Mouse (Mus musculus) heart, postnatal 14 days (tissue): ENCODE data around the gene Kdm1b. TPM values are rescaled to one million over a fixed set of nuclear protein-coding genes. Genes with fewer than 3 reads are reported as not detected.
A peak's percentile ranks its signal among the peaks of the same experiment; 100 is the strongest.

Experiments
- DNase-seq, 2 experiments: peaks; one replicate each; pipeline ENCODE4 v3.0.0; 2021 to 2022
- intact Hi-C: fragments of 180-260 bp; cut with DNase I; formaldehyde crosslinking; loops from one replicate; pipeline ENCODE4 v1.15.1; 2025
- total RNA-seq, 2 experiments: library from RNA; stranded (reverse); gene quantifications; 2 replicates each; pipeline ENCODE4 v1.2.3; 2021

The Kdm1b gene
- total RNA-seq, 2 experiments from 2014 or later, result 7.6 to 8.5 TPM

DNA sequence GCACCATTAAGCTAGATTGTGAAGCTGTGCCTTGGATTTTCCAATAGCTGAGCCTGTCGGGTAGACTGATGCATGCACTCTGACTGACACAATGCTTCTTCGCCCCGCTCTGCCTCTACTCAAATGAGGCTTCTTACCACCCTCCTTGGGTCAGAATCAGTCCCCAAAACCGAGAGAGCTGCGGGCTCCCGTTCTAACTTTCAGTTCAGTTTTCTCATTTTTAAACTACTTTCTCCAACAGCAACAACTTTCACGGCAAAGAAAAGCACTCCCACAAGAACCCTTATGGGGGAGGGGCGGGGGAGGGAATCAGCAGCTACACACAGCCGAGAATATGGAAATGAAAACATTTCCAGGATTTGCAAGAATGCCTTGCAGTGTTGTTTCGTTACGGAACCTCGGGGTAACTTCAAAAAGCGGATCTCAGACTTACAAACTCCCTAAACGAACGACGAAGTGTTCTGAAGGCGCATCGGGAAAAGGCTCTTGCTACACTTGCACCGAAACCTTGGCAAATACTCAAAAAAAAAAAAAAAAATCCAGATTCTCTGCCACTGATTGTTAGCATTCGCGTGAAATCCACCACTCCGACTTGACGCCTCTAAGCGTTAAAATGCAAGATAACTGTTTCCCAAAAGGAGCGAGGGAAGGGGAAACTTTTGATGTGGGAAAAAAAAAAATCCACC lies 61.7 kb downstream of the Kdm1b start:
- DNase-seq, result peak; percentile 9 to 27
- intact Hi-C loops, result no loop called here

DNA sequence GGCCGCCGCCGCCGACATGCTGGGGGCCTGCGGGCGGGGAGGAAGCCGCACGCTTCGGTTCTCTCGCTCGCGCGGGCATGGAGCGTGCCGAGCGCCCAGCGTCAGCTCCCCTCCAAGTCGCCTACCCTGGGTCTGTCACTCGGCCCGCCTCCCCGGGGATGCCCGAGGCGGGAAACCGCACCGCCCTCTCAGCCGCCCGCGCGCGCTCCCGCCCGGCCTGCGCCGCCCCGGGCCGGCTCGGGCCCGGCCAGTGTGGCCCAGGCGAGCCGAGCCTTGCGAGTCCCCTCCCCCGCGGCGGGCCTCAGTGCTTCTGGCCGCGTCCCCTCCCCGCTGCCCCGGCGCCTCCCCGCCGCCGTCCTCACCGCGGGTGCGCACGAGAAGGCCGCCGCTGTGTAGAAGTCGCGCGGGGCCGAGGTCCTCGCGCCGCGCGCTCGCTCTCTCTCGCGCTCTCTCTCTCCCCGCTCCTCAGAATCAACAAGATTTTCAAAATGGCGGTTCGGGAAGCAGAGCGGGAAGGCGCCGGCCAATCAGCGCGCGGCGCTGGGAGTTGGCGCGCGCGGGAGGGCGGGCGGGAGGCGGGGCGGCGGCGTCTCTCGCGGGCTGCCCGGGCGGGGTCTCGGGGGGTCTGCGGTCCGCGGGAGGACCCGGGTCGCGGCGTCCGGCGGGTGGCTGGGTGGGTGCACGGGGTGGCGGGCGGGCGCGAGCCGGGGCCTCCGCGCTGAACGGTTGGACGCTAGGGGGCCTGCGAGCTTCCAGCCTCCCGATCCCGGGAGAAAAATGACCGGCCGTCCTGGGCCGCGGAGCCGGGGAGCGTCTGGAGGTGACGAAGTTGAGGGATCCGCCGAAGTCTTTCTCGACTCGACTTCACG lies 62.6 kb downstream of the Kdm1b start, which contains the start of gene Dek:
Gene Dek, minus strand, starts transcription at position 491 of the 869 bp plus-strand sequence.
- intact Hi-C loops, result no loop called here

DNA sequence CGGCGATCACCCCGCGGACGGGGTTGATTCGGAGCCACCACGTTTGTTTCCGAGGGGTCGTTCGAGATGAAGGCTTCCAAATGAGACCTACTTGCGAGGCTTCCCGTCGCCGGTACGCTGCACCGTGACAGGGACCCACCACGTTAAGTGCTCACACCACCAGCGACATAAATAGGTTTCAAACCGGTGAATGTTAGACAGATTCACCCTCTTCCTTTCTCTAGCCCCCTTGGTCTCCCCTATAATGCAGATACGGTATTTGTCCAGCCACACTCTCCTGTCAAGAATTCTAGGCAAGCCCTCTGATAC lies 63.2 kb downstream of the Kdm1b start:
- intact Hi-C loops, result no loop called here
- DNase-seq, result no peak

More for the DNA sequence above, 62.6 kb downstream of the Kdm1b start, which contains the start of gene Dek:
- DNase-seq, result peak; percentile 85 to 88

DNA sequence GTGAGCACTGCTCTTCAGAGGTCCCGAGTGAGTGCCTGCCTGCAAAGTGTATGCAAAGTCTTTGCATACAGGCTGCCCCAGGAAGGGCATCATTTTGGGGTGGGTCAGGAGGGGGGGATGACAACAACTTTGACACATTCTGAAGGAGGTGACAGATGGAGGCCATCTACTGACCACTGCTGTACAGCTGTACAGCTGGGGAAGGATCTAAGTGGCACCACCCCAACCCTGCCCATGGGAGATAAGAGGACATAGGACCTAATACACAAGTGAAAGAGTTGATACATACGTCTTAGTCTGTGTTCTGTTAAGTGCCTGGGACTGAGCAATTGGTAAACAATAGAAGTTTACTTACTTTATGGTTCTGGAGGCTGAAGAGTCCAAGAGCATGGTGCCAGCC lies 65.9 kb downstream of the Kdm1b start:
- intact Hi-C loops, result no loop called here
- DNase-seq, result no peak

DNA sequence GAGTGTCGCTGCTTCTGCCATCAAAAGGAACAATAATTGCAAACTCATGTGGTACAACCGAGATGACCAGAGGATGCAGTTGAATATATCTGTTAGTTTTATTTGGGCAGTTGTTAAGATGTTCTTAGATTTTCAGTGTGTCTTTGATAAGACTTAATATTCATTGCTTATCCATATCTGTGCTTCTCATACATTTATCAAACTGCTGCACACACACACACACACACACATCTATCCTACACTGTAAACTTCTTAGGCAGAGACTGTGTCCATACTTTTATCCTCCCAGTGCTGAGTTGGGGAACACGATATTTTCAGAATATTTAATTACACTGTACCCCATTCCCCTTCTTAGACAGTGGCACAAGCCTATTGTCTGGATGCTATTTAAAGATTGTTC lies 67.9 kb downstream of the Kdm1b start:
- intact Hi-C loops, result no loop called here

DNA sequence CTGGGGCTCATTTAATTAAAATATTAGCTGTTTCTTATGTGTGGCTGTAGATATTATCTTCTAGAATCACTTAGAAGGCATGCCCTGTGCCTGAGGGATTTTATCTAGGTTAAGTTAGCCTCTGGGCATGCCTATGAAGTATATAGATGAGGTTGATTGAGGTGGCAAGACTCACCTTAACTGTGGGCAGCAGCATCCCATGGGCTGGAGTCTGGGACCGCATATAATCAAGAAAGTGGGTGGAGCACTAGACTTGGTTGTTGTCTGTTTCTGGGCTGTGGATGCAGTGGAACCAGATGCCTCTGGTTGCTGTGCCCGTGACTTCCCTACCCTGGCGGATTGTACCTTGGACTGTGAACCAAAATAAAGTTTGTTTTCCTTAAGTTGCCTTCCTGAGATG lies 68.8 kb downstream of the Kdm1b start:
- intact Hi-C loops, result no loop called here
- no peak for DNase-seq

More for the DNA sequence above, 67.9 kb downstream of the Kdm1b start:
- DNase-seq, result no peak

DNA sequence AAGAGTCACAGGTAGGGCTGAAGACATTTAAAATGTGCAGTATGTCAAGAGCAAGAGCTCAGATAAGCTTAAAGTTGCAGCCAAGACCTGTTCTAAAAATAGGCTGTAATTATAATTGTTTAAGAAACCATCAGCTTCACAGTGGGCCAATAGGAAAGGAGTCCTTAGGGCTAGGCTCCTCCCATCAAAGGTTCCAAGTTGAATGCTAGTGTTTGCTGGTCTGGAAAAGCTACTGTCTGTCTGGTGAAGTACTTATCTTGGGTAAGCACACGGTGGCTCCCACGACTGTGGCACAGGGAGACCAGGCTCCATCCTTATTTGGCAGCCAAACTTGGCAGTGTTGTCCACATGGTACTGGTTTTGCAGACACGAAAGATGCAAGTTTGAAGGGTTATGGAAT lies 69.6 kb downstream of the Kdm1b start:
- no peak for DNase-seq
- intact Hi-C loops, result no loop called here

DNA sequence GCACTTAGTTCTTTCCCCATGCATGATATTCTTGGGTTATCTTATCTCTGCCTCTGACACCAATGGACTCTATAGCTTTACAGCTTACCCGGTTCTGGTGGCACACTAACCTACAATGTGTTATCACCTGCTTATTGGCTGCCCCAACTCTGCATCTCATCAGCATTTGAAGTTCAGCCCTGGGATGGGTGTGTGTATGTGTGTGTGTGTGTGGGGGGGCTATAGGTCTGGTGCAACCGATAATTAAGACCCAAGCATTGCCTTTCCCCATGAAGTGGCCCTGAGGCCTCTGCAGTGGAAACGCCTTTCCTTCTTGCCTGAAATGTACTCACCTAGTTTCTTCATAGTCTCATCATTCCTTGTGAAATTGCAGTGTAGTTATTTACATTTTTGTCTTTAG lies 72.7 kb downstream of the Kdm1b start:
- intact Hi-C loops, result no loop called here
- DNase-seq, result no peak

DNA sequence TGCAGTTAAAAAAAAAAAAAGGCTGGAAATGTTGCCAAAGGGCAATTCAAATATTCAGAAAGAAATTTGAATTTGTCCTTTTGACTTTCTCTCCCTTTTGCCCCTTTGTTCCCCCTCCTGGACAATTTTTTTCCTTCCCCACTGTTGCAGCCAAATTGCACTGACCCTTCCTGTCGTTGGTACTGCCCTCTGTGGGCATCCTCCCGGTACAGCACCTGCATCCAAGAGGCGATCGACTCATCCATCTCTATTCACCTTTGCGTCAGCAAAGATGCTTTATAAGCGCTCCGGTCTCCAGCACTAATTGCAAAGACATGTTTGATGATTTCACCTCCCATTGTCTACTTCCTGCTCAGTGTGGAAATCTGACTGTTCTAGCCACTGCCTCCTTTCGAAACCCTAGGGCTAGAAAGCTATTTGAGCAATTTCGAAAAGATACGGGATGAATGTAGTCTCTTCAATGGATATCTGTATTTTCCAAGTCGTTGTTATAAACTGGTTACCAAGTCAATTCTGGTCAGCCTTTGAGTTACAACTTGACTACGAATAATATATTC lies 78.1 kb downstream of the Kdm1b start:
- DNase-seq, result no peak
- intact Hi-C loops, result no loop called here

DNA sequence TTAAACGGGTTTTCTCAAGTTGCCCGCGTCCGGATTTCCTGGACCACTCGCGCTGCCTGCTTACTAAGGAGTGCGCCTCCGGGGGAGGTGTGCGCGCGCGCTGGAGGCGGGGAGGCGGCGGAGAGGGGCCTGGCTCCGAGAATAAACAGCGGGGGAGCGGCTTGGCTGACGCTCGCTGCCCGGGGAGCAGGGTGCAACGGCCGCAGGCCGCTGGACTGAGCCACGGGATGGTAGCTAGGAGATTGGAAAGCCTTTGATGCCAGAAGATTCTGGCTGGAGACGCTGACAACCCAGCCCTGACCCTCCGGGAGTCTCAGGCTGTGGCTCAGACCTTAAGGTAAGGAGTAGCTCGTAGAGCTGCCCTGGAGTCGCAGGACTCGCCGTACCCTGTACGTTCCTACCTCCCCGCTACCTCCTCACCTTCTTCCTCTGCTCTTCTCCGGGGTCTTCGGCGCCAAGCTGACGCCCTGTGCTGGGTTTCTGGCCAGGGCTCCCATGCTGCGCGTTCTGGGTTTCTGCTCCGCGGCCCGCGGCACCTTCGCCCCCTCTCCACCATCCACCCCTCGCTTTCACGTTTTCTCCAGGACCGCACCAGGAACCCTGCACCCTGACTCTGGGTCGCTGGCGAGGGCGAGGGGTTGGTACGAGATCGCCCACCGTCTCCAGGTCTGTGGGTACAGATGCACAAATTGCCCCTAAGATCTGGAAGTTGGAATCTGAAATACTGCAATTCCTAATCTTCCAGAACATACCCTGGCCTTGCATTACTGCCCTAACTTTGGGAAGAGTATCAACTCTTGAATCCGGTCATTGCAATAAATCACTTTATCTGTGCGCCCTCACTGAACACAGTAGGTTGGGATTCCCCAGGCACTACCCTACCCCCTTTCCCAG lies 79.5 kb downstream of the Kdm1b start, which contains the start of gene Rnf144b:
Gene Rnf144b, plus strand, starts transcription at position 120 of the 894 bp plus-strand sequence.
- intact Hi-C loops, result no loop called here
- DNase-seq, result peak; percentile 58 to 59

DNA sequence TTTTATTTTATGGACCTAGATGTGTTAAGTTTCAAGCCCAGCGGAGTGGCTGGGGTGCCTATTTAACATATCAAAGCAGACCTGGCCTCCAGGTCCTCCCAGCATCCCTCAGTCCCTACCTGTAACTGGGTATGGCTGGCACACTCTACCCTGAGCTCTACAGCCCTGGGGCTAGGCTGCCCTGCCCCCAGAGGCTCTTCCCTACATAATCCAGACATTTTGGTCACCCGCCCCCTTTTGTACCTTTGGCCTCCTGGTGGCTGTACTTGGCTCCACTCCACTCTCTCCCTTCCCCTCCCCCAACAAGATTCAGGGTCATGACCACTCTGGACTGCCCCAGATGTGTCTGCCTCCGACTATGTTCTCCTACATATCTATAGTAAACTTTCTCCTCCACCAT lies 81.2 kb downstream of the Kdm1b start:
- intact Hi-C loops, result no loop called here

DNA sequence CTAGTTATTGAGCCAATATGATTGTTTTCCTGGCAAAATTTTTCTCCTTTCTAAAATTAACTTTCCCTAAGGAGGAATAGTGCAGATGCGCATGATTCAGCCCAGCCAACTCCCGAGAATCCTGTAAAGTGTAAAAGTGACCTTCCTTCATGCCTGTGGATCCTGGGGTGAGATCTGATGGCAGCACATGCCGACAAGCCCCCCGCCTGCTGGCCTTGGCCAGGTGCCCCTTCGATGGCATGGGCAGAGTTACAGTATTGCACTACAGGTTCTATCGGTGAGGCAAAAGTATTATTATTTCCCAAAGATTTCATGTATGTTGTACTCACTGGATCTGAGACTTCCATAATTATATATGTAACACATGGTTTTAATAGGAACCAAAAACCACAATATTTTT lies 81.7 kb downstream of the Kdm1b start:
- intact Hi-C loops, result no loop called here
- no peak for DNase-seq

More for the DNA sequence above, 81.2 kb downstream of the Kdm1b start:
- no peak for DNase-seq

DNA sequence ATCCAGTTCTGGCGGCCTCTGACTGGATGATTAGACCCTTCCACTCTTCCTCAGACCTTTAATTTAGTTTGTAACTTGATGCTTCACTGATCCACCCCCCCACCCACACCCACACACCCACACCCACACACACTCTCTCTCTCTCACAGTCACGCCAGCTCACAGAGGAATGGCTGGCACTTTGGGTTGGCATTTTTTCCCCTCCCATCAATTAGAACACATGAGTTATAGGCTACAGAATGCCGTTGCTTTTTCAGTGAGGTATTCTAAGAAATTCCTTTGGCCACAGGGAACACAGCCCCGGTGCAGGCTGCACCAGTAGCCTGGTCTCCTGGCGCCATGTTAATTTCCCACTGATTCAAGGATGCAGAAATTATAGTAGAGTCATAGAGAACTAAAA lies 82.3 kb downstream of the Kdm1b start:
- intact Hi-C loops, result no loop called here
- no peak for DNase-seq

DNA sequence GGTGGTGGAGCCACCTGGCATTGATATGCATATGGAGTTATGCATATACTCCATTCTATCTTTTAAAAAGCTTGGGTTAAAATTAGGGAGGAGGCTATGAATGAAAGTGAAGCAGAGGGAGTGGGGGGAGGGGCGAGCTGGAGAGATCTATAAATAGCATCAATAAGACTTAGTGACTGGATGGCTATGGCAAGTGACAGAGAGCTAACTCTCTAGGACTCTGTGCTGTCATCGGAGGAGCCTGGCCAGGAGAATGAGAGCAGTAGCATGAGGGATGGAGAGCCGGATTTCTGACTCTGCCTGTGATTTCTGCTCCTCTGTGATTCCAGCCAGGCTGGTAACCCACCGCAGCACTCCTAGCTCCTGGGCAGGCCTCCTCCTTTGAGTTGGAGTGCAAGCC lies 85.8 kb downstream of the Kdm1b start:
- DNase-seq, result no peak

DNA sequence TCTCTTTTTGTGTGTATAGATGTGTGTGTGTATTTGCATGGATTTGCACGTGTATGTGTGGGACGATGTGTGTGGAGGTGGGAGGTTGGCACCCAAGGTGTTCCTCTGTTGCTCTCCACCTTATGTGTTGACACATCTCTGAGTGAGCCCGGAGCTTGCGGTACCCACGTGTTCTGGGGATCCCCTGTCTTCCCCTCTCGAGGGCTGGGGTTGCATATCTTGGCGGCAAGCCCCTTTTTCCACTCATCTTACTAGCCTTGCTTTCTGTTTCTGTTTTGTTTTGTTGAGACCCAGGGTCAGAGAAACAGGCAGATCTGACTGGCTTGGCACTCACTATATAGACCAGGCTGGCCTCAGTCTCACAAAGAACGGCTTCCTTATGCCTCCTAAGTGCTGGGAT lies 89.8 kb downstream of the Kdm1b start:
- intact Hi-C loops, result no loop called here
- DNase-seq, result no peak

More for the DNA sequence above, 85.8 kb downstream of the Kdm1b start:
- intact Hi-C loops, result no loop called here

DNA sequence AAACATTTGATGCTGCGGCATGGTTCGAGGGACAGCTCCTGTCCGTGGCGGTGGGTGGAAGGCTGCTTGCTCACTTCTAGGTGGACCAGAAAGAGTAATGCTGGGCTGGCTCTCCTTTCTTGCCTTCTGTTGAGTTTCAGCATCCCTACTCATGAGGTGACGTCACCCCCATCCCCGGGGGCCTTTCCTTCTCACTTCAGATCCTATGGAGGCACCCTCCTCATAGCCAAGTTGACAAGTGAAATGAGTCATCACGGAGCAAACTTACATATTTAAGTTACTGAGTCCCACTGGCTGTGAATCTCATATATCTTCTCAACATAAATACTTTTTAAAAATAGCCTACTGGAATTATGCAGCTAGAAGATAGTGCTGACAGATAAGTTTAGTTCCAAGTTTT lies 91.5 kb downstream of the Kdm1b start:
- intact Hi-C loops, result no loop called here
- no peak for DNase-seq
